Mouse (Mus musculus): ENCODE data around the gene Rab34. TPM values are rescaled to one million over a fixed set of nuclear protein-coding genes. Genes with fewer than 3 reads are reported as not detected.

Rab34 gene
- polyA plus RNA-seq (2012; rRNA removed) = 15.4 and 18.5 TPM in 2 replicates

DNA sequence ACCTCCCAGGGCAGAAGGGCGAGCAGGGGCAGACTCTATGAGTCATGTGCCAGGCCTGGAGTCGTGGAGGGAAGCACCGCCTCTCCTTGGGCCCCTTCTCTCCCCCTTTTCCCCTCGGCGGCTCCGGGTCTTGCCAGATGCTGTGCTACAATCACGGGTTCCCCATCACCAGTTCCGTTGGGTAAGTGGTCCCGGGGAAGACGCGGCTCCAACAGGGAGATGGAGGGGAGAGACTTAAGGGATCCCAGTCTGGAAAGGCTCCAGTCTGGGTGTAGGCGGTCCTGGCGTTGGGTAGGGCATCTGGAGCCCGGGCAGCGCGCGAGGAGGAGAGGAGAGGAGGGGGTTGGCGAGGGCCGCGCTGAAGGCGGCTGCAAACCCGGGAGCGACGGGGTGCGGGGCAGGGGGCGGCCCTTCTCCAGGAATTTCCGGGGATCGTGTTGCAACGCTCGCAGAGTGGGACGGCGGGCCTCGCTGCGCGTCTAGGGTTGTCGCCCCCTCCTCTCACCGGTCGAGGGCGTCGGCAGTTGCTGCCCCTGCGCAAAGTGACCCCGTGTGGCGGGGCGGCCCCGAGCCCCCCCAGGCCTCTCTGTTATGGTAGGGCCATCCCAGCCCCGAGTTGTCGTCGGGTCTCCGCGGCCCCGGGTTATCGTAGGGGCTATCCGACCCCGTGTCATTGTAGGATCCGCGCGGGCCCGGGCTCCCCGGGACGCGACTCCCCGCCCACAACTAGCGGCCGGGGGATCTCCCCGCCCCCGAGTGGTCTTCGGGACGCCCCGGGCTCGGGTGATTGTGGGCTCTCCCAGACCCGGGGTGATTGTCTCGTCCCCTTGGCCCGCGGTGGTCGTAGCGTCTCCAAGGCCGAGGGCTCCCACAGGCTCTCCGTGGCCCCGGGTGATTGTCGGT lies at the start of gene Rab34:
TSS of gene Rab34 (plus strand) at position 100 of the 903 bp plus-strand sequence.
- TF ChIP-seq POLR2A (IDR thresholded peaks at IDR 0.05; ENCODE audit: control insufficient read depth, extremely low read depth, insufficient read depth, low read length, poor library complexity) (no peak), CTCF (IDR thresholded peaks at IDR 0.05; ENCODE audit: borderline replicate concordance, control insufficient read depth, extremely low read depth, insufficient read depth, low read length, poor library complexity) (0 out of 2 replicates have a peak, but pooled peaks have one; percentile 13)
- peaks cover 17% of the 10 kb centered on the region for H3K4me1 ChIP-seq (replicated peaks; ENCODE audit: control insufficient read depth, insufficient read depth, low read length)
- 2% methylated on average over 80 of the region's 80 CpGs for WGBS
- H3K27ac ChIP-seq (ENCODE audit: control insufficient read depth, insufficient read depth, low read length) = no peak within 1 kb of the TSS
- peaks cover 21% of the 10 kb centered on the region for H3K27me3 ChIP-seq (ENCODE audit: control insufficient read depth, insufficient read depth, low read length)
- H3K4me3 ChIP-seq (ENCODE audit: control insufficient read depth, insufficient read depth, low read length) = peak within 1 kb of the TSS; percentile 37
- DNase-seq = no peak
- no peaks in the 10 kb centered on the region for H3K36me3 ChIP-seq (ENCODE audit: control insufficient read depth, insufficient read depth, low read length)

DNA sequence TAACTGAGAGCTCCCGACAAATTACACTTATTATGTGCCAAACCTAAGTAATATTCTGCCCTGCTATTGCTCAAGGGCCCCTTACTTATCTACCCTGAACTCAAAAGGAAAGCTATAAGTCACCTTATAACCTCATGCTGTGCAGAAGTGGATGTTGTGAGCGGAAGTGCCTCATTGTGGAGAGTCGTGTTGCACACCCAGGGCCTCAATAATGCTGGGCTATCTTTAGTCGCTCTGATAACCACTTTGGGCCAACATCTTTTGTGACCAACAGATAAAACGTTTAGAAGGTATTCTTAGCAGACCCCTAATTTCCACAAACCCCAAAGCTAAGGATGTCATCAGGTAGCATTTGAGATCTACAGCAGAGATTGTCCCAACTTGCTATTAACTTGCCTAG lies 47.6 kb upstream of the Rab34 start:
- Histone ChIP-seq H3K4me1 (replicated peaks; ENCODE audit: control insufficient read depth, insufficient read depth, low read length) (no peaks in the 10 kb centered on the region), H3K4me3 (ENCODE audit: control insufficient read depth, insufficient read depth, low read length) (no peak overlapping the region), H3K27me3 (ENCODE audit: control insufficient read depth, insufficient read depth, low read length) (no peaks in the 10 kb centered on the region), H3K36me3 (ENCODE audit: control insufficient read depth, insufficient read depth, low read length) (no peaks in the 10 kb centered on the region; the same call in 1 of the 2 replicates), H3K27ac (ENCODE audit: control insufficient read depth, insufficient read depth, low read length) (no peak overlapping the region)
- TF ChIP-seq POLR2A (IDR thresholded peaks at IDR 0.05; ENCODE audit: control insufficient read depth, extremely low read depth, insufficient read depth, low read length, poor library complexity) (no peak), CTCF (IDR thresholded peaks at IDR 0.05; ENCODE audit: borderline replicate concordance, control insufficient read depth, extremely low read depth, insufficient read depth, low read length, poor library complexity) (no peak)
- WGBS = 85% methylated on average over 5 of the region's 5 CpGs
- no peak for DNase-seq

DNA sequence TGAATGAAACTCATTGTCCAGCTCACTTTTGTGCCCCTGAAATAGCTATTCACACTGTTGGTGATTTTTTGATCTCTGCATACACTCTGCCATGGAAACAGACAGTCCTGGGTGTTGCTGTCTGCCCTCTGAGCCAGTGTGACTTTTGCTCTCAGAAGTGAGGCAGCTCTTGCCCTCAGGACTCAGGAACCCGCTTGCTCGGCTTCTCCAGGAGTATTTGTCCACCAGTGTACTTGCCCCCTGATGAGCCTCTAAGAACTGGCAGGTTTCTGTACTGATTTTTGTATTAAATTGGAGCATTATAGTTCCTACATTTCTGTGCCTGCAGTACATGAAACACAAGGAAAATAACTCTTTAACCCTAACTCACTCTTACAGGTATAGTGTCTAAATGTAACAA lies 44.7 kb upstream of the Rab34 start:
- no peak for TF ChIP-seq CTCF (IDR thresholded peaks at IDR 0.05; ENCODE audit: borderline replicate concordance, control insufficient read depth, extremely low read depth, insufficient read depth, low read length, poor library complexity)
- TF ChIP-seq POLR2A (IDR thresholded peaks at IDR 0.05; ENCODE audit: control insufficient read depth, extremely low read depth, insufficient read depth, low read length, poor library complexity) = no peak

DNA sequence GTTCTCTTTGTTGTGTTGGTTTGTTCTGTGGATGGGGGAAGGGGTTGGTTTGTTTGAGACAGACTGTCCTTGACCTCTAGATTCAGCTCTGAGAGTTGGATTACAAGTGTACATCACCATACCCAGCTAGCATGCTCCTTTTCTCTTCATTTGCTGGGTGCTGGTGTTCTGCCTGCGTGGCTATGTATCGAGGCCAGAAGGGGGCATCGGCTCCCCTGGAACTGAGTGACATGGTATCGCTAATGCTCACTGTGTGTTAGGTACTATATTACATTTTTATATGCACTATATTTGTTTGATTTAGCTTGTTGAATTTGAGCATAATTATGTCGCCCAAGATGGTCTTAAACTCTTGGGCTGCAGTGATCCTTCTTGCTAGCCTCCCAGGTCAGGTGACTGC lies 42.1 kb upstream of the Rab34 start:
- no peak overlapping the region for H3K27ac ChIP-seq (ENCODE audit: control insufficient read depth, insufficient read depth, low read length)
- WGBS = 92% methylated on average over 5 of the region's 5 CpGs
- no peak overlapping the region for H3K4me3 ChIP-seq (ENCODE audit: control insufficient read depth, insufficient read depth, low read length)
- no peaks in the 10 kb centered on the region for H3K27me3 ChIP-seq (ENCODE audit: control insufficient read depth, insufficient read depth, low read length)
- TF ChIP-seq POLR2A (IDR thresholded peaks at IDR 0.05; ENCODE audit: control insufficient read depth, extremely low read depth, insufficient read depth, low read length, poor library complexity) = no peak
- no peak for TF ChIP-seq CTCF (IDR thresholded peaks at IDR 0.05; ENCODE audit: borderline replicate concordance, control insufficient read depth, extremely low read depth, insufficient read depth, low read length, poor library complexity)
- DNase-seq = no peak
- H3K36me3 ChIP-seq (ENCODE audit: control insufficient read depth, insufficient read depth, low read length) = no peaks in the 10 kb centered on the region; the same call in 1 of the 2 replicates
- no peaks in the 10 kb centered on the region for H3K4me1 ChIP-seq (replicated peaks; ENCODE audit: control insufficient read depth, insufficient read depth, low read length)

More for the DNA sequence above, 44.7 kb upstream of the Rab34 start:
- WGBS = 100% methylated on average over 2 of the region's 2 CpGs
- Histone ChIP-seq H3K27ac (ENCODE audit: control insufficient read depth, insufficient read depth, low read length) (no peak overlapping the region), H3K4me1 (replicated peaks; ENCODE audit: control insufficient read depth, insufficient read depth, low read length) (no peaks in the 10 kb centered on the region), H3K36me3 (ENCODE audit: control insufficient read depth, insufficient read depth, low read length) (no peaks in the 10 kb centered on the region; the same call in 1 of the 2 replicates), H3K4me3 (ENCODE audit: control insufficient read depth, insufficient read depth, low read length) (no peak overlapping the region), H3K27me3 (ENCODE audit: control insufficient read depth, insufficient read depth, low read length) (no peaks in the 10 kb centered on the region)
- no peak for DNase-seq

DNA sequence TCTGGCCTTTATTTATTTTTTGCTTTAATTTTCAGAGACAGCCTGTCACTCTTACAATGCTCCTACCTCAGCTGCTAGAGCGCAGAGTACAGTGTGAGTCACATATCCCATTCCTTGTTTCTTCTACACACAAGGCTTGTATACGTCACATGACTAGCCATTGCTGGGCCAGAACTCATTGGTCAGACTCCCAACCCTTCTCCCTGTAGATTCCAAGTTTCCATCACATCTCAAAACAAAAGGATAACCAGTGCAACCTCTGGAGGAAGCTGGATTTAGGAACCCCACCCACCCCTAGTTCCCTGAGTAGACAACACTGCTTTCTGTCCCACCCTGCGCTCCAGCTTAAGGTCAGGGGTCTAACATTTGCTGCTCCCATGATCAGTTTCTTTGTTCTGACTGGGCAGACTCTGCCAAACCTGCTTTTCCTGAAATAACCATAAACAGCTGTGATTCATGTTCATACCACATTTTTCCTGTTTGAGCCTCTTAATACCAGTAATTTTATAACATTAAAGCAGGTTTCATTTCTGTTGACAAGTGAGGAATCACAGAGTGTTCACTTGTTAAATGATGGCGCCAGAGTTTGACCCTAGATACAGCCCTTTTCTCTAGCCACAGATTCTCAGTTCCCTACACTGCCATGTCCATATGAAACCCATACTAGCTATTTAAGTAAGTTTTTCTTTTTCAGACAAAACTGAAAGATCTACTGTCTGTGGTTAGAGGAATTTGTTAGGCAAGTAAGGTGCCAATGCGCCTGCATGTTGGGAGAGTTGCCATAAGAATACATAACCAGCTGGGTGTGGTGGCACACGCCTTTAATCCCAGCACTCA lies 41.3 kb upstream of the Rab34 start:
- WGBS = 94% methylated on average over 6 of the region's 6 CpGs
- H3K4me3 ChIP-seq (ENCODE audit: control insufficient read depth, insufficient read depth, low read length) = no peak overlapping the region
- H3K4me1 ChIP-seq (replicated peaks; ENCODE audit: control insufficient read depth, insufficient read depth, low read length) = no peaks in the 10 kb centered on the region
- no peaks in the 10 kb centered on the region; the same call in 1 of the 2 replicates for H3K36me3 ChIP-seq (ENCODE audit: control insufficient read depth, insufficient read depth, low read length)
- DNase-seq = no peak
- H3K27me3 ChIP-seq (ENCODE audit: control insufficient read depth, insufficient read depth, low read length) = no peaks in the 10 kb centered on the region
- no peak overlapping the region for H3K27ac ChIP-seq (ENCODE audit: control insufficient read depth, insufficient read depth, low read length)
- TF ChIP-seq CTCF (IDR thresholded peaks at IDR 0.05; ENCODE audit: borderline replicate concordance, control insufficient read depth, extremely low read depth, insufficient read depth, low read length, poor library complexity) (no peak), POLR2A (IDR thresholded peaks at IDR 0.05; ENCODE audit: control insufficient read depth, extremely low read depth, insufficient read depth, low read length, poor library complexity) (no peak)

DNA sequence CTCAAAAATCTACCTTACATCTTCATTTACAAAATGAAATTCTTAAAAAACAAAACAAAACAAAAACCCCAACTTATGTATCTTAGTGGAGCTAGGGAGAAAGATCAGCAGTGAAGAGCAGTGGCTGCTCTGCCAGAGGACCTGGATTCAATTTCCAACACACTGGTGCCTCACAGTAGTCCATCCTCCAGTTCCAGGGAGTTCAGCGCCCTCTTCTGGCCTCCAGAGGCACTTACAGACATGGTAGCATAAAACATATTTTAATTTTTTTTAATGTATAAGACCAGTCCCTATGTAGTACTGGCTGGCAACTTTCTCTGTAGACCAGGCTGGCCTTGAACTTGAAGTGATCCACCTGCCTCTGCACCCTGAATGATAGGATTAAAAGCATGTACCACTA lies 37.1 kb upstream of the Rab34 start:
- Histone ChIP-seq H3K4me1 (replicated peaks; ENCODE audit: control insufficient read depth, insufficient read depth, low read length) (no peaks in the 10 kb centered on the region), H3K4me3 (ENCODE audit: control insufficient read depth, insufficient read depth, low read length) (no peak overlapping the region), H3K27ac (ENCODE audit: control insufficient read depth, insufficient read depth, low read length) (no peak overlapping the region), H3K36me3 (ENCODE audit: control insufficient read depth, insufficient read depth, low read length) (no peaks in the 10 kb centered on the region), H3K27me3 (ENCODE audit: control insufficient read depth, insufficient read depth, low read length) (no peaks in the 10 kb centered on the region)
- no peak for DNase-seq
- 82% methylated on average over 1 of the region's 1 CpGs for WGBS
- TF ChIP-seq CTCF (IDR thresholded peaks at IDR 0.05; ENCODE audit: borderline replicate concordance, control insufficient read depth, extremely low read depth, insufficient read depth, low read length, poor library complexity) (no peak), POLR2A (IDR thresholded peaks at IDR 0.05; ENCODE audit: control insufficient read depth, extremely low read depth, insufficient read depth, low read length, poor library complexity) (no peak)
